Mouse (Mus musculus) midbrain, embryonic 16.5 days (tissue): ENCODE results near the gene Dnlz. TPM values are rescaled to one million over a fixed set of nuclear protein-coding genes. Genes with fewer than 3 reads are reported as not detected.

Experiments
- ATAC-seq: fragments of 200-750 bp; cut with Nextera tagmentation; 2 replicates; pipeline ENCODE4 v1.8.0; 2017; ENCODE audit warnings: moderate TSS enrichment
- H3K27ac ChIP-seq: fragments of 300-500 bp; sonication (generic); 2 replicates; pipeline ENCODE4 v1.5.1; 2014; ENCODE audit warnings: mild to moderate bottlenecking, low read length, mixed read lengths
- H3K27me3 ChIP-seq: fragments of 300-500 bp; sonication (generic); 2 replicates; pipeline ENCODE4 v1.6.1; 2014; ENCODE audit warnings: low read depth, low read length, mixed read lengths; ENCODE audit not compliant: control insufficient read depth, insufficient read depth
- H3K36me3 ChIP-seq: fragments of 300-500 bp; sonication (generic); 2 replicates; pipeline ENCODE4 v1.6.1; 2014; ENCODE audit warnings: mild to moderate bottlenecking, low read length, moderate library complexity, mixed read lengths; ENCODE audit not compliant: control insufficient read depth, insufficient read depth
- H3K4me1 ChIP-seq: fragments of 300-500 bp; sonication (generic); 2 replicates; pipeline ENCODE4 v1.6.1; 2014; ENCODE audit warnings: mild to moderate bottlenecking, low read length, mixed read lengths; ENCODE audit not compliant: control insufficient read depth, insufficient read depth
- H3K4me2 ChIP-seq: fragments of 300-500 bp; sonication (generic); 2 replicates; pipeline ENCODE4 v1.6.1; 2014; ENCODE audit warnings: mild to moderate bottlenecking, low read length, mixed read lengths
- H3K4me3 ChIP-seq: fragments of 300-500 bp; sonication (generic); 2 replicates; pipeline ENCODE4 v1.5.1; 2014; ENCODE audit warnings: low read depth, mild to moderate bottlenecking, low read length, moderate library complexity, mixed read lengths
- H3K9ac ChIP-seq: fragments of 300-500 bp; sonication (generic); 2 replicates; pipeline ENCODE4 v1.6.1; 2014; ENCODE audit warnings: low read depth, low read length, mixed read lengths
- H3K9me3 ChIP-seq: fragments of 300-500 bp; sonication (generic); replicated peaks from 2 replicates; pipeline ENCODE4 v1.6.1; 2014; ENCODE audit warnings: mild to moderate bottlenecking, low read length, mixed read lengths; ENCODE audit not compliant: control insufficient read depth, poor library complexity, severe bottlenecking
- WGBS: fragments of 180-500 bp; shearing (Covaris S2); extraction: QIAGEN DNeasy Blood & Tissue Kit; methylation state at CpG from one replicate; pipeline ENCODE4 v1.1.7; 2014; 5-methylcytosine and 5-hydroxymethylcytosine counted together
- polyA plus RNA-seq: library from polyadenylated mRNA; unstranded; fragments of >200 nt; fragmentation: Nextera tagmentation; extraction: Ambion mirVana; gene quantifications from 2 replicates; pipeline ENCODE4 v1.2.1, GENCODE M21; 2015

Dnlz gene
- polyA plus RNA-seq, 1 experiment from 2014 or later: 27.2 TPM

GRCm38 (mm10) chr2:26352291-26352910, 491 bp upstream of the Dnlz start:
- peak overlapping the region; percentile 94 for H3K27ac ChIP-seq
- peak overlapping the region; percentile 68 for H3K4me3 ChIP-seq
- peaks cover 4% of the 10 kb centered on the region for H3K36me3 ChIP-seq
- H3K27me3 ChIP-seq: no peaks in the 10 kb centered on the region
- WGBS: 1% methylated on average over 34 of the region's 36 CpGs
- H3K9ac ChIP-seq: peak overlapping the region; percentile 97
- H3K4me1 ChIP-seq: peaks cover 22% of the 10 kb centered on the region
- H3K9me3 ChIP-seq: no peaks in the 10 kb centered on the region
- peak overlapping the region; percentile 93 for H3K4me2 ChIP-seq
- peak; percentile 36 for ATAC-seq

GRCm38 (mm10) chr2:26348241-26348640, 3.7 kb downstream of the Dnlz start:
- ATAC-seq: no peak
- Histone ChIP-seq H3K27me3 (no peaks in the 10 kb centered on the region), H3K36me3 (peaks cover 43% of the 10 kb centered on the region), H3K4me3 (no peak overlapping the region), H3K9ac (no peak overlapping the region), H3K27ac (no peak overlapping the region), H3K4me1 (peaks cover 15% of the 10 kb centered on the region), H3K9me3 (no peaks in the 10 kb centered on the region), H3K4me2 (no peak overlapping the region)
- 70% methylated on average over 6 of the region's 6 CpGs for WGBS

- Histone ChIP-seq H3K4me2 (no peak overlapping the region), H3K27ac (0 out of 2 replicates have a peak overlapping the region, but pooled peaks have one; percentile 28), H3K36me3 (peaks cover 71% of the 10 kb centered on the region), H3K27me3 (no peaks in the 10 kb centered on the region), H3K4me1 (no peaks in the 10 kb centered on the region), H3K4me3 (no peak overlapping the region), H3K9ac (no peak overlapping the region), H3K9me3 (no peaks in the 10 kb centered on the region)
- ATAC-seq: no peak
- 73% methylated on average over 11 of the region's 11 CpGs for WGBS
Observed at GRCm38 (mm10) chr2:26342609-26343490, 9.1 kb downstream of the Dnlz start.

- H3K9ac ChIP-seq: no peak overlapping the region
- H3K4me3 ChIP-seq: no peak overlapping the region
- no peaks in the 10 kb centered on the region for H3K9me3 ChIP-seq
- H3K4me2 ChIP-seq: no peak overlapping the region
- no peaks in the 10 kb centered on the region for H3K4me1 ChIP-seq
- 84% methylated on average over 10 of the region's 10 CpGs for WGBS
- no peak for ATAC-seq
- H3K27ac ChIP-seq: 0 out of 2 replicates have a peak overlapping the region, but pooled peaks have one; percentile 42
- peaks cover 67% of the 10 kb centered on the region for H3K36me3 ChIP-seq
- no peaks in the 10 kb centered on the region for H3K27me3 ChIP-seq
Observed at GRCm38 (mm10) chr2:26342044-26342443, 9.9 kb downstream of the Dnlz start.

GRCm38 (mm10) chr2:26341510-26341981, 10.4 kb downstream of the Dnlz start:
- no peaks in the 10 kb centered on the region for H3K27me3 ChIP-seq
- H3K4me1 ChIP-seq: no peaks in the 10 kb centered on the region
- peaks cover 63% of the 10 kb centered on the region for H3K36me3 ChIP-seq
- no peak overlapping the region for H3K4me2 ChIP-seq
- ATAC-seq: no peak
- H3K27ac ChIP-seq: no peak overlapping the region
- no peak overlapping the region for H3K9ac ChIP-seq
- H3K9me3 ChIP-seq: no peaks in the 10 kb centered on the region
- no peak overlapping the region for H3K4me3 ChIP-seq
- WGBS: 88% methylated on average over 2 of the region's 2 CpGs

GRCm38 (mm10) chr2:26339204-26339551, 12.7 kb downstream of the Dnlz start:
- no peaks in the 10 kb centered on the region for H3K27me3 ChIP-seq
- no peak overlapping the region for H3K27ac ChIP-seq
- H3K36me3 ChIP-seq: peaks cover 39% of the 10 kb centered on the region
- H3K4me3 ChIP-seq: no peak overlapping the region
- no peak for ATAC-seq
- no peak overlapping the region for H3K4me2 ChIP-seq
- no peaks in the 10 kb centered on the region for H3K9me3 ChIP-seq
- H3K9ac ChIP-seq: no peak overlapping the region
- no peaks in the 10 kb centered on the region for H3K4me1 ChIP-seq
- WGBS: 88% methylated on average over 5 of the region's 5 CpGs

GRCm38 (mm10) chr2:26338302-26339203, 13.4 kb downstream of the Dnlz start:
- 81% methylated on average over 8 of the region's 13 CpGs for WGBS
- Histone ChIP-seq H3K4me2 (no peak overlapping the region), H3K27me3 (no peaks in the 10 kb centered on the region), H3K4me1 (no peaks in the 10 kb centered on the region), H3K4me3 (no peak overlapping the region), H3K9me3 (no peaks in the 10 kb centered on the region), H3K9ac (0 out of 2 replicates have a peak overlapping the region, but pooled peaks have one; percentile 10), H3K27ac (no peak overlapping the region), H3K36me3 (peaks cover 34% of the 10 kb centered on the region)
- ATAC-seq: peak; percentile 28; the same call in 1 of the 2 replicates

- H3K9ac ChIP-seq: no peak overlapping the region
- H3K4me3 ChIP-seq: no peak overlapping the region
- peak; percentile 9; the same call in 1 of the 2 replicates for ATAC-seq
- peaks cover 31% of the 10 kb centered on the region for H3K36me3 ChIP-seq
- no peaks in the 10 kb centered on the region for H3K9me3 ChIP-seq
- 84% methylated on average over 6 of the region's 6 CpGs for WGBS
- H3K27me3 ChIP-seq: no peaks in the 10 kb centered on the region
- peak overlapping the region; percentile 63 for H3K27ac ChIP-seq
- H3K4me1 ChIP-seq: no peaks in the 10 kb centered on the region
- H3K4me2 ChIP-seq: no peak overlapping the region; the same call in 1 of the 2 replicates
Observed at GRCm38 (mm10) chr2:26330702-26331101, 21.2 kb downstream of the Dnlz start.
